Mouse (Mus musculus) ovary, postnatal 36 days (tissue): Measurements from ENCODE around the gene Olfr1104.

Source experiments
- DNase-seq: peaks from one replicate; pipeline ENCODE4 v3.0.0; 2022; ENCODE audit warnings: low spot score, mixed read lengths

The Olfr1104 gene

DNA sequence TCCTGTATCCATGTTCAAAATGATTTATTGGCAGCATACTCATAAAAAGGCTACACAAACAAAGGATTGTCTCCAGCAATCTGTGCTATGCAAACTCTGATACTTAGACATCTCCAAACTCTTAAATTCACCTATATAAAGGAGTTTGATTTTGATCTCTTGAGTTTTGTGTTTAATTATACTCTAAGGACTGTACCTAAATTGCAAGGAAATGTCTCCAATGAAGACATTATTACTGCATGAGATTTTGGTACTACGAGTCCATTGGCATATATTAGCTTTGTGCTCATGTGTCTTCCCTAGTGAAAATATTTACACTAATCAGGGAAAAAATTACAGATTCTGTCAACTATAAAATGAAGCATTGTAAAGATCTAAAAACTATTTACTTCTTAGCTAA, at the start of gene Olfr1104:
TSS of gene Olfr1104 (minus strand) at position 101 of the 400 bp plus-strand sequence.
- no peak for DNase-seq

DNA sequence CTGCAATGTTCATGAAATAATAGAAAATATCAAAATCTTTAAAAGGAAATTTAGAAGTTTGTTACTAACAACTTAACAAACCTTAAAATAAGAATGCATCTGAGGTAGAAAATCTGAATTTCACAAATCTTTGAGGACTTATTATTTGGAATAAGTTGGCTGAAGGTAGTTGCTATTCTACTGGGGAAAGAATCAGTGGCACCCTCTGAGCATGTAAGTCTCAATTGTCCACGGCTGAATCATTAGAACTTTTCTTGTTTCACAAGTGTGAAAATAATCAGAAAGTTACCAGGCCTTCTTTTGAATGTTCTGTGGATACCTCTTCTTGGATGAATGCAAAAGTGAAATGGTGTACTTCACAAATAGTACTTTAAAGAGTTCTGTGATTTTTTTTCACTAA, 48.8 kb upstream of the Olfr1104 start, which contains the start of gene Olfr1107:
TSS of gene Olfr1107 (minus strand) at position 101 of the 400 bp plus-strand sequence.
- no peak for DNase-seq

DNA sequence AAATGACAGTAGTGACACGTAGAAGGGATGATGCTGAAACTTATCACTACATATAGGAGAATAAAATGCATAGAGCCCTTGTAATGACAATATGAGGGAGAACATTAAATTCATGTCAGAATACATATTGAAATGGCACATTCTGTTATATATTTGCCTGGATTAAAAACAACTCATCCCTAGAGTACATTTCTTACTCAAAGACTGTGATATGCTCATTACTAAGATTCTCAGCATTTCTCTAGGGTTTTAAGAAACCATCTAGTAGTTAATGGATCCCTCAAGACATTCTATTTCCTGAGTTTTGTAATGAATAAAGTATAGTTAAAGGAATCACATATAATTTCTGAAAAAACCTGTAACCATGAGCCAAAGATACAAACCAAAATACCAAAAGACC, 25.3 kb upstream of the Olfr1104 start, which contains the start of gene Olfr1106:
TSS of gene Olfr1106 (minus strand) at position 101 of the 400 bp plus-strand sequence.
- no peak for DNase-seq

DNA sequence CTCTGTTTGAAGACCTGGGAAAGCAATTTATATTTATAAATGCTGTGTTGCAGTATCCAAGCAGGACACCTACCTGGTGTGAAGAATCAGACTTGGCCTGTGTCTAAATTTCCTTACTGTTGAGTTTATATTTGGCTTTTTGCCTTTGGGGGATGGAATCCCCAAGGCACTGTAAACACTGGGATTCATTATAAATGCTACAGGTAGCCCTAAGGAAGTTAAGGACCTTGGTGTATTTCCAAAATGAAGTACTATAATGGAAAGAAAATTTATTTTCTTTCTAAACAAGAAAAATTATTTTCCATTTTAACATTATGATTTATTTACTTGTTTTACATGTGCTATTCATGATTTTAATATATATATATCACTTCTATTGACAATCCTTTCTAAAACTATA, 9.6 kb upstream of the Olfr1104 start, which contains the start of gene Olfr1105:
TSS of gene Olfr1105 (minus strand) at position 101 of the 400 bp plus-strand sequence.
- no peak for DNase-seq

DNA sequence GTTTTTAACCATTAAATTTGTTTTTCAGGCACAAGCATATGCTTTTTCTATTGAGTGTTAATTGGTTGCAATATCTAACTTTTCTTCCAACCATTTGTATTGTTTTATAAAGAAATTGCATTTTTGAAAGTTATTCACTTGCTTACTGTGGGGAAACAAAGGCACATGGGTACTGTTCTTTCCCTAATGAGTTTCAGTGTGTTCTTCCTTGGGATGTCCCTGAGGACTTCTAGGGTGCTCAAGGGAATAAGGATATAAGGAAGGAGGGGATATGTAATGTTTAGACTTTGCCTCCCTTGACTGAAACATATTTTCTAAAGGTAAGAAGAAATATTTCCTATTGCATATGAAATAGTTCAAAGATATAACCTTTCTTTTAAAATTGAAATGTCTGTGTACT, 28.8 kb downstream of the Olfr1104 start, which contains the start of gene Olfr1102:
TSS of gene Olfr1102 (plus strand) at position 301 of the 400 bp plus-strand sequence.
- DNase-seq, result no peak

DNA sequence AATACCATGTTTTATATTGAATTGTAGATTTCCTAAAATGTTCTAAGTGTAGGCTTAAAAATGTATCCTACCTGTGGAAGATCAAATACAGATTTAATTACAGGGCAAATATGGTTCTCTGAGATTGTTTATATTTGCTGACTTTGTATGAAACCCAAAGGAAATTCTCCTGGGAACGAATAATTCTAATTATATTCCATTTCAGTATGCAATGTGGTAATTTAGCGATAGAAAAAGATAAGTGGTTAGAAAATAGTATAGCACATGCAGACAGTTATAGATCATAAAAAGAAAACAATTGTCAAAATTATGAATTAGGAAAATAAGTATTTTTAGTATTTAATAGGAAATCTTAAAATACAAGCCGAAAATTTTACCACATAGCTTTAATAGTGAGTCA, 35.8 kb downstream of the Olfr1104 start, which contains the start of gene Olfr1101:
TSS of gene Olfr1101 (minus strand) at position 101 of the 400 bp plus-strand sequence.
- DNase-seq, result no peak

DNA sequence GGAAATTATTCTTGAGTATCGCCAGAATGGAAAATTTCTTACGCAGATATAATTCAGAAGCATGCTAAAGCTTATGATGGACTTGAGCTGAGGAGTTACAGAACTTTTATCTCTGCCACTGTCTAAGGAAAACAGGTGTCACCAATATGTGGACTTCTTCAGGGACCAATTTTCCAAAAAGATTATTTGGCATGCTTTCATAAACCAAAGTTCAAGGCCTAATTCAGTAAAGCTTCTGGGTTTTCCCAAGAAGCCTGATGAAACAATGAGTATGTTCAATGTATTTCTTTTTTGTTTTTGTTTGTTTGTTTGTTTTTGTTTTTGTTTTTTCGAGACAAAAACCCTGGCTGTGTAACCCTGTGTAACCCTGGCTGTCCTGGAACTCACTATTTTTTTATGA, 47.0 kb downstream of the Olfr1104 start, which contains the start of gene Olfr1100:
TSS of gene Olfr1100 (minus strand) at position 101 of the 400 bp plus-strand sequence.
- DNase-seq, result no peak
